Mouse (Mus musculus): Measurements from ENCODE around the gene Eea1.

DNA sequence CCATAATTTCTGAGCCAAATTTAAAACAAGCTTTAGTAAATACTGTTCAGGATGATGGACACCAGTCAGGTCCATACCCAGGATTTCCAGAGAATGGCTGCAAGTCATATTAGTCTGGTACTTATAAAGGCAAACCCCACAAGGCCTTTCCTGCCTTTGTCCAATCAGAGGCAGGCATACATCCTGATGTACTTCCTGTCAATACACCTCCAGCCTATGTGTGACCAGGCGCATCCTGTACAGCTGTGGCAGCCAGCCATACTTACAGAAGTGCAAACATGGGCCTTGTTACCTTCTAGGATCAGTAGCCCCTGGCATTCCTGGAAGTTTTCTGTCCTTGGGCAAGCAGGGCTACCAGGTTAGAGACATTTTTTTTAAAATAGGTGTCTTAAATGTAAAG, 29.2 kb downstream of the Eea1 start:
- no peak for TF ChIP-seq CTCF (IDR thresholded peaks at IDR 0.05; ENCODE audit: control insufficient read depth, insufficient read depth, insufficient replicate concordance, low read depth, low read length)
- no peak for TF ChIP-seq POLR2A (IDR thresholded peaks at IDR 0.05; ENCODE audit: control insufficient read depth, low read depth, low read length)

Data from testis, adult 2 months (tissue).